Mouse (Mus musculus): ENCODE data around the gene E2f2. TPM values are rescaled to one million over a fixed set of nuclear protein-coding genes. Genes with fewer than 3 reads are reported as not detected.

Gene E2f2
- polyA plus RNA-seq, 1 experiment from 2014 or later = 5.5 TPM

DNA sequence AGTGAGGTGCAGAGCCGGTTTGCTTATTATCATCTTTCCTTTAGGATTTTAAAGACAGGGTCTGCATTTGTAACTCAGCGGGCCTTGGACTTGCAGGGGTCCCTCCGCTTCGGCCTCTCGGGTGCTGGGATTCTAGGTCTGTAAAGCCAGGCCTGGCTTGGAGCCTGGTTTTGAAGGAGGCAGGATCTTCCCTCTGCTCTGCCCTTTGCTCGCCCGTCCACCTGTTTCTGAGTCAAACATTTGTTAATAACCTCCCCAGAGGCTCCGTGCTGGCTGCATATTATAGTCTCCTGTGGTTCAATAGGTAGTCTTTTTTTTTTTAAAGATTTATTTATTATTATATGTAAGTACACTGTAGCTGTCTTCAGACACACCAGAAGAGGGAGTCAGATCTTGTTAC is 43.4 kb downstream of the E2f2 start:
- Histone ChIP-seq H3K4me1 (replicated peaks; ENCODE audit: control insufficient read depth, insufficient read depth, low read length) (peaks cover 4% of the 10 kb centered on the region), H3K27ac (ENCODE audit: low read depth, low read length) (no peak overlapping the region), H3K9me3 (ENCODE audit: control insufficient read depth, low read length) (no peaks in the 10 kb centered on the region), H3K9ac (ENCODE audit: low read depth, low read length) (no peak overlapping the region), H3K4me3 (ENCODE audit: low read depth, low read length) (no peak overlapping the region), H3K36me3 (ENCODE audit: control insufficient read depth, insufficient read depth, low read length) (no peaks in the 10 kb centered on the region), H3K4me2 (replicated peaks; ENCODE audit: low read depth, low read length) (no peak overlapping the region), H3K27me3 (ENCODE audit: control insufficient read depth, insufficient read depth, low read length) (peaks cover 14% of the 10 kb centered on the region; the same call in 1 of the 2 replicates)
- ATAC-seq (ENCODE audit: low FRiP score) (no peak), DNase-seq (ENCODE audit: low spot score) (no peak)
- WGBS = 89% methylated on average over 8 of the region's 8 CpGs

DNA sequence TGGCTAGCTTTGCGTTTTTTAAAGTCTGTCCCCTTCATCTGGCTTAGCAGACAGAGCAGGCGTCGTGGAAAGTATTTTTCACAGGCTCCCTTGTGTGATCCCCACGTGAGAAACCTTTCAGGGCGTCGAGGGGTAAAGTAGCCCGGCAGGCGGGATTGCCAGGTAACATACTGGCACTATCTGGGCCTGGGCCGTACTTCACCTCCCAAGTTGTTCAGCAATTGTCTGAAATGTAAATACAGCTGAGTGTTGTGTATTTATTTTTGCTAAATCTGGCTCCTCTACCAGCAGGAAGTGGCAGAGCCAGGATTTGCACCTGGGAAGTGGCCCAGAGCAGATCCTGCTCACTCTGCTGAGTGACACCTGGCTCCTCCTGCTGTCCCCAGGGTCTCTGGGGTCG is 44.9 kb downstream of the E2f2 start:
- 65% methylated on average over 10 of the region's 10 CpGs for WGBS
- H3K9me3 ChIP-seq (ENCODE audit: control insufficient read depth, low read length) = no peaks in the 10 kb centered on the region
- H3K4me2 ChIP-seq (replicated peaks; ENCODE audit: low read depth, low read length) = no peak overlapping the region
- ATAC-seq (ENCODE audit: low FRiP score) (no peak), DNase-seq (ENCODE audit: low spot score) (no peak)
- H3K9ac ChIP-seq (ENCODE audit: low read depth, low read length) = no peak overlapping the region
- H3K4me1 ChIP-seq (replicated peaks; ENCODE audit: control insufficient read depth, insufficient read depth, low read length) = peaks cover 4% of the 10 kb centered on the region
- no peaks in the 10 kb centered on the region for H3K36me3 ChIP-seq (ENCODE audit: control insufficient read depth, insufficient read depth, low read length)
- no peak overlapping the region for H3K27ac ChIP-seq (ENCODE audit: low read depth, low read length)
- no peak overlapping the region for H3K4me3 ChIP-seq (ENCODE audit: low read depth, low read length)
- H3K27me3 ChIP-seq (ENCODE audit: control insufficient read depth, insufficient read depth, low read length) = peaks cover 14% of the 10 kb centered on the region; the same call in 1 of the 2 replicates

GRCm38 (mm10) chr4:136218595-136219214 is 46.5 kb downstream of the E2f2 start:
- DNase-seq (ENCODE audit: low spot score) (peak; percentile 52), ATAC-seq (ENCODE audit: low FRiP score) (no peak)
- peak overlapping the region; percentile 43 for H3K9ac ChIP-seq (ENCODE audit: low read depth, low read length)
- peaks cover 14% of the 10 kb centered on the region; the same call in 1 of the 2 replicates for H3K27me3 ChIP-seq (ENCODE audit: control insufficient read depth, insufficient read depth, low read length)
- H3K4me2 ChIP-seq (replicated peaks; ENCODE audit: low read depth, low read length) = peak overlapping the region; percentile 15; the same call in 1 of the 2 replicates
- H3K9me3 ChIP-seq (ENCODE audit: control insufficient read depth, low read length) = no peaks in the 10 kb centered on the region
- WGBS = 12% methylated on average over 18 of the region's 18 CpGs
- H3K4me1 ChIP-seq (replicated peaks; ENCODE audit: control insufficient read depth, insufficient read depth, low read length) = peaks cover 4% of the 10 kb centered on the region
- H3K27ac ChIP-seq (ENCODE audit: low read depth, low read length) = peak overlapping the region; percentile 20; the same call in 1 of the 2 replicates
- H3K4me3 ChIP-seq (ENCODE audit: low read depth, low read length) = no peak overlapping the region
- H3K36me3 ChIP-seq (ENCODE audit: control insufficient read depth, insufficient read depth, low read length) = no peaks in the 10 kb centered on the region

DNA sequence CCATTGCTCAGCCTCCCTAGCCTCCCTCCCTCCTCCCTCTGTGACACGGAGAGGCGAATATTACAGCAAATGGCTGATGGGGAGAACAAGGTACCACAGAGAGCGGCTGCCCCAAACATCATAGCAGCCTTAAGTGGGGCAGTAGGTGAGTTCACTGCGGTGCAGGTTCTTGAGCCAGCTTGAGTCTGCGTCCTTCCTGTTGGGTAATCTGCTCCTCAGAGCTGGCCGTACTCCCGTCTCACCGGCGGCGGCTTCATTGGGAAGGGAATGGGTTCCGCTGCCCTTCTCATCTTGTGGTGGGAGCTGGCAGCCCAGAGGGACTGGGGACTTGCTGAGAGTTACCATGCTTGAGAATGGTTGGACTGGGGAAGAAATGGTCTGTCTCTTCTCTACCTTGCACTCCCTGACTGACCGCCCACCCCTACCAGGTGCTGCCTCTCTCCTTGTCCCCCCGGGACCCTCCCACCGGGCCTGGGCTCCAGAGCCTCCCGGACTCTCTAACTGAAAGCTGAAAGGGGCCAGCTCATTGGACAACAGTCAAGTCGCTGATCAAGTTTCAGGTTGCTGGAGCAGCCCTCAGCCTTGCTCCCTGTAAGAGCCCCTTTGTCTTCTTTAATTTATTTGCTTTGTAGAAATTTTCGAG is 48.1 kb downstream of the E2f2 start:
- no peaks in the 10 kb centered on the region for H3K36me3 ChIP-seq (ENCODE audit: control insufficient read depth, insufficient read depth, low read length)
- H3K27me3 ChIP-seq (ENCODE audit: control insufficient read depth, insufficient read depth, low read length) = peaks cover 14% of the 10 kb centered on the region; the same call in 1 of the 2 replicates
- peak overlapping the region; percentile 11; the same call in 1 of the 2 replicates for H3K4me2 ChIP-seq (replicated peaks; ENCODE audit: low read depth, low read length)
- no peak for ATAC-seq (ENCODE audit: low FRiP score)
- WGBS = 8% methylated on average over 17 of the region's 17 CpGs
- H3K4me3 ChIP-seq (ENCODE audit: low read depth, low read length) = no peak overlapping the region
- peak; percentile 33 for DNase-seq (ENCODE audit: low spot score)
- no peak overlapping the region for H3K9ac ChIP-seq (ENCODE audit: low read depth, low read length)
- H3K9me3 ChIP-seq (ENCODE audit: control insufficient read depth, low read length) = no peaks in the 10 kb centered on the region
- peaks cover 12% of the 10 kb centered on the region for H3K4me1 ChIP-seq (replicated peaks; ENCODE audit: control insufficient read depth, insufficient read depth, low read length)
- peak overlapping the region; percentile 36; the same call in 1 of the 2 replicates for H3K27ac ChIP-seq (ENCODE audit: low read depth, low read length)

DNA sequence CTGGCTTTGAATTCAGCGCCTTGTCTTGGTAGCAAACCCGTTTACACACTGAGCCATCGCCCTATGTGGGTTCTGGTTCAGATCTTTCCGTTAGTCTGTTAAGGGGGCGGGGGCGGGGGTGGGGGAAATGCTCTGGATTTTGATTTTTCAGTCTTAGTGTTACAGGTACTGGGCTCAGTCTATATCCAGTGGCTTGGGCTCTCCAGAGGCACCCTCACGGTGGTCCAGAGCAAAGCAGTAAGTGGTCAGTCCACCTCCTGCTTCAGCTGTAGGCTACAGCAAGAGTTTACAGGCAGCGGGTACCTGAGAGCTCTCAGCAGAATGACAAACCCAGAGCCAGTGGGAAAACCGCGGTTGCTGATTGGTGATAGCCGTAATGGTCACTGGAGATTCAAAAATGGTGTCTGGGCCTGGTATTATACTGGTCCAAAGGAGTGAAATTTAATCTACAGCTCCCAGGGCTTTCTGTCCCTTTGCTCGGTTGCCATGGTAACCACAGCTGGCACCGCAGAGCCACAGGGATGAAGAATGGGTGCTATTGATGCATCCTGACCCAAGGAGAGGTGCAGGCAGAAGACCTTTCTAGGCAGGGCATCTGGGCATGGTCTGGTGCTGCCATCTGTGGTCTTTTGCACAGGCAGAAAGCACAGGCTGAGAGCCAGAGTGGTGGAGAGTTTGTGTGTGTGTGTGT is 51.5 kb downstream of the E2f2 start:
- no peak overlapping the region for H3K4me2 ChIP-seq (replicated peaks; ENCODE audit: low read depth, low read length)
- H3K27me3 ChIP-seq (ENCODE audit: control insufficient read depth, insufficient read depth, low read length) = peaks cover 14% of the 10 kb centered on the region; the same call in 1 of the 2 replicates
- WGBS = 62% methylated on average over 13 of the region's 13 CpGs
- H3K4me3 ChIP-seq (ENCODE audit: low read depth, low read length) = no peak overlapping the region
- H3K4me1 ChIP-seq (replicated peaks; ENCODE audit: control insufficient read depth, insufficient read depth, low read length) = peaks cover 12% of the 10 kb centered on the region; the same call in 1 of the 2 replicates
- no peaks in the 10 kb centered on the region for H3K36me3 ChIP-seq (ENCODE audit: control insufficient read depth, insufficient read depth, low read length)
- H3K27ac ChIP-seq (ENCODE audit: low read depth, low read length) = peak overlapping the region; percentile 60
- no peaks in the 10 kb centered on the region for H3K9me3 ChIP-seq (ENCODE audit: control insufficient read depth, low read length)
- DNase-seq (ENCODE audit: low spot score) (peak; percentile 61), ATAC-seq (ENCODE audit: low FRiP score) (peak; percentile 53; the same call in 1 of the 2 replicates)
- H3K9ac ChIP-seq (ENCODE audit: low read depth, low read length) = no peak overlapping the region

- WGBS = 60% methylated on average over 4 of the region's 5 CpGs
- ATAC-seq (ENCODE audit: low FRiP score) = no peak
- Histone ChIP-seq H3K36me3 (ENCODE audit: control insufficient read depth, insufficient read depth, low read length) (no peaks in the 10 kb centered on the region), H3K4me2 (replicated peaks; ENCODE audit: low read depth, low read length) (no peak overlapping the region), H3K27me3 (ENCODE audit: control insufficient read depth, insufficient read depth, low read length) (peaks cover 11% of the 10 kb centered on the region; the same call in 1 of the 2 replicates), H3K4me3 (ENCODE audit: low read depth, low read length) (no peak overlapping the region), H3K9ac (ENCODE audit: low read depth, low read length) (0 out of 2 replicates have a peak overlapping the region, but pooled peaks have one; percentile 11), H3K4me1 (replicated peaks; ENCODE audit: control insufficient read depth, insufficient read depth, low read length) (peaks cover 8% of the 10 kb centered on the region; the same call in 1 of the 2 replicates), H3K9me3 (ENCODE audit: control insufficient read depth, low read length) (no peaks in the 10 kb centered on the region), H3K27ac (ENCODE audit: low read depth, low read length) (peak overlapping the region; percentile 60)
- no peak for DNase-seq (ENCODE audit: low spot score)
Measured at GRCm38 (mm10) chr4:136224240-136224559, 52.0 kb downstream of the E2f2 start.

DNA sequence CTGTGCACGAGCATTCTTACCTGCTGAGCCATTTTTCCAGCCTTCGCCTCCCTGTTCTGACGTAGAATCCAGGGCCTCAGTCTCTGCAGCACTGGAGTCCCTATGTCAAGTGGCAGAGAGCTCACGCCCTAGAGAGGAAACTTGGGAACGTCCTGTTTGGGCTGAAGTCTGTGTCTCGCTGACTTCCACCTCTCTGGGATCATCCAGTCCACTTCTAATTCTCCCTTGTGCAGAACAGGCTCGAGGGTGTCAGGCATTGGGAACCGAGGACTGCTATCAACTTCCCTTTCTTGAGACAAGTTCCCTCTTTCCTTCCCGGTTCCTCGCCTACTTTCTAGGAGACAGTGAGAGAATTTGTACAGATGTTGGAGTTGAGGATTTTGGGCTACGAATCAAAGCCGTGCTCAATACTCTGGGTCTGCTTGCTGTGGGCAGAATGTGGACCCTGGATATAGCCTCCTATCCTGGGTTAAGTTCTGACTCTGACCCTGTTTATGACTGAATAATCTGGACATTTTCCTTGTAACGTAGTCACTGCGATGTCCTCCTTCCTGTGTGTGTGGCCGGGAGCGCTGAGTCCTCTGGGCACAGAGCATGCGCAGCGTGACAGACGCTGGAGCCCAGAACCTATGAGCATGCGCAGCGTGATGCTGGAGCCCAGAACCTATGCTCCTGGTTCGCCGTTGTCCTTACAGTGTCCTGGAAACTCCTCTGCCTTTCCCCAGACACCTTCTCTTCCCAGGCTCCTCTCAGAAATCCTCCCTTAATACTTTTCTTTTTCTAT is 52.7 kb downstream of the E2f2 start:
- H3K36me3 ChIP-seq (ENCODE audit: control insufficient read depth, insufficient read depth, low read length) = no peaks in the 10 kb centered on the region
- 0 out of 2 replicates have a peak overlapping the region, but pooled peaks have one; percentile 11 for H3K9ac ChIP-seq (ENCODE audit: low read depth, low read length)
- DNase-seq (ENCODE audit: low spot score) (no peak), ATAC-seq (ENCODE audit: low FRiP score) (no peak)
- peak overlapping the region; percentile 60; the same call in 1 of the 2 replicates for H3K27ac ChIP-seq (ENCODE audit: low read depth, low read length)
- peaks cover 8% of the 10 kb centered on the region; the same call in 1 of the 2 replicates for H3K4me1 ChIP-seq (replicated peaks; ENCODE audit: control insufficient read depth, insufficient read depth, low read length)
- no peak overlapping the region for H3K4me3 ChIP-seq (ENCODE audit: low read depth, low read length)
- WGBS = 85% methylated on average over 23 of the region's 23 CpGs
- peaks cover 6% of the 10 kb centered on the region; the same call in 1 of the 2 replicates for H3K27me3 ChIP-seq (ENCODE audit: control insufficient read depth, insufficient read depth, low read length)
- H3K9me3 ChIP-seq (ENCODE audit: control insufficient read depth, low read length) = no peaks in the 10 kb centered on the region
- no peak overlapping the region for H3K4me2 ChIP-seq (replicated peaks; ENCODE audit: low read depth, low read length)

DNA sequence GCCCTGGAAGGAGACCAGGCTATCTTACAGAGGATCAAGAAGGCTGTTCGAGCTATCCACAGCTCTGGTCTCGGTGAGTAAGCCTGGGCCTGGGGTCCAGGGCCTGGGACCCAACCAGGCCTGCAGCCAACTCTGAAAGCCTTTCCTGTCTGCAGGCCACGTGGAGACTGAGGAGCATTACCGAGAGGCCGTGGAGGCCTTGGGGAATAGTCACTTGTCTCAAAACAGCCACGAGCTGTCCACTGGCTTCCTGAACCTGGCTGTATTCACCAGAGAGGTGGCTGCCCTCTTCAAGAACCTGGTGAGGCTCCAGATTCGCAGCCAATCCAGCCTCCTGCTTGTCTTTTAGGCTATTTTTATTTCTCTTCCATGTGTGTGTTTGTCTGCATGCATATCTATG is 55.2 kb downstream of the E2f2 start:
- no peak overlapping the region for H3K9ac ChIP-seq (ENCODE audit: low read depth, low read length)
- no peak overlapping the region for H3K27ac ChIP-seq (ENCODE audit: low read depth, low read length)
- DNase-seq (ENCODE audit: low spot score) (no peak), ATAC-seq (ENCODE audit: low FRiP score) (no peak)
- no peaks in the 10 kb centered on the region for H3K27me3 ChIP-seq (ENCODE audit: control insufficient read depth, insufficient read depth, low read length)
- no peaks in the 10 kb centered on the region for H3K9me3 ChIP-seq (ENCODE audit: control insufficient read depth, low read length)
- 70% methylated on average over 7 of the region's 7 CpGs for WGBS
- H3K4me3 ChIP-seq (ENCODE audit: low read depth, low read length) = no peak overlapping the region
- H3K4me1 ChIP-seq (replicated peaks; ENCODE audit: control insufficient read depth, insufficient read depth, low read length) = peaks cover 8% of the 10 kb centered on the region; the same call in 1 of the 2 replicates
- no peak overlapping the region for H3K4me2 ChIP-seq (replicated peaks; ENCODE audit: low read depth, low read length)
- H3K36me3 ChIP-seq (ENCODE audit: control insufficient read depth, insufficient read depth, low read length) = no peaks in the 10 kb centered on the region

Data from hindbrain, embryonic 11.5 days (tissue).